Mouse (Mus musculus) heart, embryonic 15.5 days (tissue): ENCODE results near the gene Aurkc. TPM values are rescaled to one million over a fixed set of nuclear protein-coding genes. Genes with fewer than 3 reads are reported as not detected.
"Not testable (repeated sequence)": the region's sequence is repeated elsewhere in the genome, so short reads cannot be mapped to it uniquely, and the experiment has no call there.

ENCODE experiments used
- ATAC-seq: fragments of 200-750 bp; cut with Nextera tagmentation; replicated peaks from 2 replicates; pipeline ENCODE4 v1.8.0; 2017; ENCODE audit warnings: low read depth, moderate TSS enrichment; ENCODE audit not compliant: insufficient number of reproducible peaks, insufficient read depth, low FRiP score
- H3K27ac ChIP-seq: fragments of 300-500 bp; sonication (generic); 2 replicates; pipeline ENCODE4 v1.5.1; 2015; ENCODE audit warnings: mild to moderate bottlenecking, inconsistent platforms
- H3K27me3 ChIP-seq: fragments of 300-500 bp; sonication (generic); 2 replicates; pipeline ENCODE4 v1.6.1; 2015; ENCODE audit warnings: inconsistent platforms
- H3K36me3 ChIP-seq: fragments of 300-500 bp; sonication (generic); 2 replicates; pipeline ENCODE4 v1.6.1; 2015; ENCODE audit warnings: mild to moderate bottlenecking, inconsistent platforms
- H3K4me1 ChIP-seq: fragments of 300-500 bp; sonication (generic); replicated peaks from 2 replicates; pipeline ENCODE4 v1.6.1; 2015; ENCODE audit warnings: inconsistent platforms
- H3K4me2 ChIP-seq: fragments of 300-500 bp; sonication (generic); 2 replicates; pipeline ENCODE4 v1.6.1; 2015; ENCODE audit warnings: inconsistent platforms, mild to moderate bottlenecking, moderate library complexity
- H3K4me3 ChIP-seq: fragments of 300-500 bp; sonication (generic); 2 replicates; pipeline ENCODE4 v1.5.1; 2015; ENCODE audit warnings: mild to moderate bottlenecking, inconsistent platforms
- H3K9ac ChIP-seq: fragments of 300-500 bp; sonication (generic); 2 replicates; pipeline ENCODE4 v1.6.1; 2015; ENCODE audit warnings: mild to moderate bottlenecking, inconsistent platforms
- H3K9me3 ChIP-seq: fragments of 300-500 bp; sonication (generic); replicated peaks from 2 replicates; pipeline ENCODE4 v1.6.1; 2016; ENCODE audit warnings: inconsistent platforms
- WGBS: fragments of 180-500 bp; shearing (Covaris S2); methylation state at CpG from one replicate; pipeline ENCODE4 v1.1.7; 2015; ENCODE audit warnings: mixed read lengths; 5-methylcytosine and 5-hydroxymethylcytosine counted together
- polyA plus RNA-seq: library from polyadenylated mRNA; unstranded; fragments of >200 nt; fragmentation: Nextera tagmentation; extraction: Ambion mirVana; gene quantifications from 2 replicates; pipeline ENCODE4 v1.2.1, GENCODE M21; 2015

Gene Aurkc
- not detected in 2 replicates for polyA plus RNA-seq

DNA sequence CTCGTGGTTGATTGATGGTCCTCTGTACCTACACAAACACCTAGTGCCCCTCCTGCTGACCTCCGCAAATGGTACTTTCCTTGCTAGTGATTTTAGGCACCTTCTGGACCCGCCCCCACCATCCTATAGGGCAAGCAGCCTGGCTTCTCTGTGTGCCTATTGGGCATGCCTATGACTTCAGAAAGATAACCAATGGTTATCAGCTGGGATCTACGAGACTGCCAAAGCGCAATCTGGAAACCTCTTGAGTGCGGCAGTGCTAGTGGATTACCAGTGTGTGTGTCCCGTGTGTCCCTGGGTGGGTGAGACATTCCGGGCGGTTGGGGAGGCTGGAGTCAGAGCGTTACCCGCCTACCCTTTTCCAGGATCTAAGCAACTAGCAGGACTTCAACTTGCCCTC is at the start of gene Aurkc:
Gene Aurkc, plus strand, starts transcription at position 50 of the 400 bp plus-strand sequence.
- H3K4me3 ChIP-seq, H3K9ac ChIP-seq, H3K9me3 ChIP-seq, H3K4me1 ChIP-seq, ATAC-seq, H3K27me3 ChIP-seq, H3K36me3 ChIP-seq, H3K4me2 ChIP-seq, H3K27ac ChIP-seq: not testable (repeated sequence)
- 70% methylated on average over 11 of the region's 11 CpGs for whole genome bisulfite sequencing

DNA sequence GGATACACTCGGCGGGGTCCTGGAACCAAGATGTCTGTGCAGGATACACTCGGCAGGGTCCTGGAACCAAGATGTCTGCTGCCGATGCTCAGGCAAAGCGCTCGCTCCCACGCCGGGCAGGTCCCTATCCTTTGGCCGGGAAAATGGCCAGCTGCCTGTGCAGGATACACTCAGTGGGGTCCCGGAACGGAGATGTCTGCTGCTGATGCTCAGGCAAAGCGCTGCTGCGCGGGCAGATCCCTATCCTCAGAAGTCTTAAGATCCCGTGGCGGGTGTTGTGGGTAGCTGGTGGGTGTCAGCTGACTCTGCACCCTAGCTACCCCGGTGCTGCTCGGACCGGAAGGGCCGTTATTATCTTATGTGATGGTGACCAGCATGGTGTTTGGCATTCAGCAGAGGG is 47.0 kb upstream of the Aurkc start:
- not testable (repeated sequence) for H3K27ac ChIP-seq, H3K4me2 ChIP-seq, H3K9me3 ChIP-seq, ATAC-seq, H3K36me3 ChIP-seq, H3K4me1 ChIP-seq, H3K4me3 ChIP-seq, H3K27me3 ChIP-seq, H3K9ac ChIP-seq
- 83% methylated on average over 20 of the region's 20 CpGs for WGBS

DNA sequence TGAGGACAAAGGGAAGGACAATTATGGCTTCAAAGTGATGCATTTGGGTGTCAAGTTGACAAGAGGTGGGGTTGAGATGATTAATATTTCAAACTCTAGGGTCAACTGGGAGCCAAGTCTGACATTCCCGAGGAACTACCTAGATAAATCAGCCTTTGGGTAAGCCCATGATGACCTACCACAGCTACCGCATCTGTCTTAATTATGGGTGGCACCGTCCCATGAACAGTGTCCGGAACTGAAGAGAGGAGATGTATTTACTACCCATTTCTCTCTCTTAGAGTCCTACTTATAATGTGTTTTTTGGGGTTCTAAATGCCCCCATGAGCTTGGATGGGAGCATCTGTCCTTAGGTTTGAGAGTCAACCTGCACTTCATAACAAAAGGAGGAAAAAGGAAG is 38.5 kb upstream of the Aurkc start:
- Histone ChIP-seq H3K36me3 (no peaks in the 10 kb centered on the region), H3K27me3 (no peaks in the 10 kb centered on the region), H3K9ac (no peak overlapping the region), H3K27ac (no peak overlapping the region), H3K4me2 (no peak overlapping the region), H3K9me3 (no peaks in the 10 kb centered on the region), H3K4me3 (no peak overlapping the region), H3K4me1 (no peaks in the 10 kb centered on the region)
- WGBS: 75% methylated on average over 4 of the region's 4 CpGs
- no peak for ATAC-seq

DNA sequence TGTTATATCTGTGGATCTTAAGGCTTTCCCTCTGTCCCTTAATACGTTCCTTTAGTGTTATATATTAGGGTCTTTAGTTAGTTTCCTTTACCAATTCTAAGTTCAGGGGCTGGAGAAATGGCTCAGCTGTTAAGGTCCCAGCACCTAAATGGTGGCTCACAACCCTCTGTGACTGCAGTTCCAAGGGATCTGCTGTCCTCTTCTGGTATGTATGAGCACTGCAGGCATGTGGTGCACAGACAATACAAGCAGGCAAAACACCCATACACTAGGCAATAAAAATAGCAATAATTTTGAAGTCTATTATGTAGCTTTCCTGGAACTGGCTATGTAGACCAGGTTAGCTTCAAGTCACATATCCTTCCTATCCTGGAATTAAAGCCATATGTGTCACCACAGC is 36.5 kb upstream of the Aurkc start:
- no peaks in the 10 kb centered on the region for H3K36me3 ChIP-seq
- H3K27ac ChIP-seq: no peak overlapping the region
- H3K4me1 ChIP-seq: no peaks in the 10 kb centered on the region
- WGBS: 83% methylated on average over 1 of the region's 1 CpGs
- no peak overlapping the region for H3K9ac ChIP-seq
- no peaks in the 10 kb centered on the region for H3K27me3 ChIP-seq
- H3K4me3 ChIP-seq: no peak overlapping the region
- no peaks in the 10 kb centered on the region for H3K9me3 ChIP-seq
- no peak overlapping the region for H3K4me2 ChIP-seq
- no peak for ATAC-seq

DNA sequence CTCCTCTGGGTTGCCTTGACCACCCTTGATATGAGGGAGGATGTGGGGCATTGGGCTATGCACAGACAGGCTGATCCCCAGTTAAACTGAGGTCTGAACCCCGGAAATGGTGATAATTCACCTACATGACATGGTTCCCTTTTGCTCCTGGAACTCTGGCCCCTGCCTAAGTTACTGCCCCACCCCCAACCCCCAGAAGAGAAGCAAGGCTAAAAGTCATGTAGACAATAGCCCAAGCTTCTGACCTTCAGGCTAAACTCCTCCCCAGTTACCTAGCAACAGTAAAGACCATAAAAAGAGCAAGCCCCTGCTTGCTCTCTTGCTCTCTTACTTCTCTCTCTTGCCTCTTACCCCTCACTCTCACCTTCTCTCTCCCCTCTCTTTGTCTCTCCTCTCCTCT is 21.5 kb upstream of the Aurkc start:
- no peak overlapping the region for H3K4me2 ChIP-seq
- no peak overlapping the region for H3K9ac ChIP-seq
- 76% methylated on average over 1 of the region's 1 CpGs for WGBS
- H3K4me1 ChIP-seq: no peaks in the 10 kb centered on the region
- ATAC-seq: no peak
- H3K27ac ChIP-seq: no peak overlapping the region
- H3K27me3 ChIP-seq: no peaks in the 10 kb centered on the region
- no peak overlapping the region for H3K4me3 ChIP-seq
- H3K36me3 ChIP-seq: no peaks in the 10 kb centered on the region
- H3K9me3 ChIP-seq: no peaks in the 10 kb centered on the region

DNA sequence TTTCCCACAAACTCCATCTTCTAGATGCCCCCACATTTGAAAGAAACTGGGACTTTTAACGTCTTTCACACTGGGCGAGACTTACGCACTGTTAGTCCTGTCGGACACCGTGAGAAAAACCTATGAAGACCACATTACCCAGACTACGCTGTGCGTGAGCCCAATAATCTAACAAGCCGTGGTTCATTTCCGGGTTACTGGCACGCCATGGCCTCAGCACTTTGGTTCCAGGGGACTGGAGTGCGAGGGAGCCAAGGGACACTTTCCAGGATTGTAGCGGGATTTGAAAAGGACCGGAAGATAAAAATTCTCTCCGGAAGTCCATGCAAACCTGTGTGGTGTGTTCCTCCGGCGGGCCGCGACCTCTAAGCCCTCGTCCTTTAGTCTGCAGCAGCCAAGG is 18.2 kb upstream of the Aurkc start:
- H3K4me2 ChIP-seq: no peak overlapping the region
- WGBS: 87% methylated on average over 19 of the region's 19 CpGs
- H3K4me3 ChIP-seq: no peak overlapping the region
- no peaks in the 10 kb centered on the region for H3K4me1 ChIP-seq
- no peaks in the 10 kb centered on the region for H3K36me3 ChIP-seq
- no peaks in the 10 kb centered on the region for H3K9me3 ChIP-seq
- no peaks in the 10 kb centered on the region for H3K27me3 ChIP-seq
- no peak overlapping the region for H3K27ac ChIP-seq
- no peak overlapping the region for H3K9ac ChIP-seq
- ATAC-seq: no peak

DNA sequence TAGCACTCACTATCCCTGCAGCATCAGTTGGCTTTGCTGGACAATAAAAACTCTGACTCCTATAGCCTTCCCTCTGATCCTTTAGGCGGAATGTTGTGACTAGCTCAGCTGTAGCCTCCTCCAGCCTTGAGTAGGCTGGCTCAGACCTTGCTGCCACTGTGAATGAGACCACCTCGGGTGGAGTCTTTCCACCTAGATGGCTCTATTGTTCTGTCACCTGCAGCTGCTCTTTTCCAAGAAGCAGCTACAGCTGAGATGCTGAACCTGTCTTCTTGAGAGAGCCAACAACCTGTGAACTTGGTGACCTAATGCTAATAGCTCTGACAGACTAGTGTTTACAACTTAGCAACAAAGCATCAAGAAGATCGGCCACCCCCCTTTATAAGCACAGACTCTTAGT is 3.8 kb downstream of the Aurkc start:
- not testable (repeated sequence) for H3K27ac ChIP-seq, H3K4me1 ChIP-seq, H3K36me3 ChIP-seq, H3K4me3 ChIP-seq, ATAC-seq, H3K27me3 ChIP-seq, H3K4me2 ChIP-seq, H3K9ac ChIP-seq, H3K9me3 ChIP-seq
- 57% methylated on average over 3 of the region's 3 CpGs for WGBS

DNA sequence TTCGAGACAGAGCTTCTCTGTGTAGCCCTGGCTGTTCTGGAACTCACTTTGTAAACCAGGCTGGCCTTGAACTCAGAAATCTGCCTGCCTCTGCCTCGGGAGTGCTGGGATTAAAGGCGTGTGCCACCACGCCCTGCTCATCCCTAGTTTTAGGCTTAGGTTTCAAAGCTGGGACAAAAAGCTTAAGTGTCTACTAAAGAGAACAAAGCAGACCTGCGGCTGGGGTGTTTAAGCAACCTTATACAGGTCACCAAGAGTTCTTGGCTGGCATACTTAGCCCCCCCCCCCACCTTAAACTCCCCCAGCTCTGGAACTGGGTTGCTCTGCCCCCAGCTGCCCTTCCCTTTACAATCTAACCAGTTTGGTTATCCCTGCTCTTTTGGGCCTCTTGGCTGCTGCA is 10.3 kb downstream of the Aurkc start:
- not testable (repeated sequence) for H3K4me3 ChIP-seq, H3K27ac ChIP-seq, H3K9ac ChIP-seq, H3K9me3 ChIP-seq, H3K36me3 ChIP-seq, ATAC-seq, H3K4me2 ChIP-seq, H3K27me3 ChIP-seq, H3K4me1 ChIP-seq
- WGBS: 67% methylated on average over 5 of the region's 5 CpGs

DNA sequence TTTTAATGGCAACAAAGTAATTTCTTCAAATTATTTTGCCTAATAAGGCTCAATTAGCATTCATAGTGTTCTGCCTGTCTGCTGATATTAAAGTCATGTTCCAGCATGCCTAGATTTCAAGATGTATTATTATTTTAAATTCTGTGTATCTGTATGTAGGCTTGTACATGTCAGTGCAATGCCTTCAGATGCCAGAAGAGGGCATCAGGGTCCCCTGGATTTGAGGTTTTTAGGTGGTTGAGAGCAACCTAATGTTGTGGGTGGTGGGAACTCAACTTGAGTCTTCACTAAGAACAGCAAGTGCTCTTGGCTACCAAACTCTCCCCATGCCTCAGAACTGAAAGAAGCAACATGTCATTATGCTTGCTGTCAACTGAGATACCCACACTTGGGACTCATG is 32.3 kb downstream of the Aurkc start:
- no peak for ATAC-seq
- Histone ChIP-seq H3K9me3 (no peaks in the 10 kb centered on the region), H3K27ac (no peak overlapping the region), H3K4me3 (no peak overlapping the region), H3K4me1 (no peaks in the 10 kb centered on the region), H3K4me2 (no peak overlapping the region), H3K36me3 (no peaks in the 10 kb centered on the region), H3K27me3 (no peaks in the 10 kb centered on the region), H3K9ac (no peak overlapping the region)

DNA sequence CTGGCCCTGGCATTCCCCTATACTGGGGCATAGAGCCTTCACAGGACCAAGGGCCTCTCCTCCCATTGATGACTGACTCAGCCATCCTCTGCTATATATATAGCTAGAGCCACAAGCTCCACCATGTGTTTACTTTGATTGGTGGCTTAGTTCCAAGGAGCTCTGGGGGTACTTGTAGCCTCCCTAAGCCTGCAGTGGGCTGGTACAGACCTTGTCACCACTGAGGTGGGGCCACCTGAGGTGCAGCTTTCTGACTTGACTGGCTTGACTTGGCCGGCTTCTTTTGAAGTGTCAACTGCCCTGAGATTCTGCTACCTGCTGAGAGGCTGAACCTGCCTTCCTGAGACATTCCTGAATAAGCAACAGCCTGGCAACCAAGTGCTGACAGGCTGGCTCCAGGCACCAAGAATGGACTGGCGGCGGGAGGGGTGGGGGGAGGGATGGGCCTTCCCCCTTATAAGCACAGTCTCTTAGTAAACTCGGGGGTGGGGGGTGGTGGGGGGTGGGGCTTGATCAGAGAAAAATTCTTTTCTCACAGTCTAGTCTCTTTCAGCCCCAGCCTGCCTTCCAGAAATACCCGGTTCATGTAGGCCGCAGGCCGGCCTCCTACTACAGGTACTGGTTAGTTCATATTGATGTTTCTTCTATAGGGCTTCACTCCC is 54.7 kb downstream of the Aurkc start:
- not testable (repeated sequence) for H3K4me1 ChIP-seq, H3K27me3 ChIP-seq, H3K9ac ChIP-seq, H3K36me3 ChIP-seq, ATAC-seq, H3K4me2 ChIP-seq, H3K27ac ChIP-seq, H3K9me3 ChIP-seq, H3K4me3 ChIP-seq
- 48% methylated on average over 7 of the region's 7 CpGs for WGBS
